Mouse (Mus musculus) testis, adult 2 months (tissue): ENCODE measurements around the gene Gm20441. TPM values are rescaled to one million over a fixed set of nuclear protein-coding genes. Genes with fewer than 3 reads are reported as not detected.

ENCODE experiments used
- H3K27ac ChIP-seq: fragments of 200-500 bp; 2 replicates; pipeline ENCODE4 v1.5.1; 2012; ENCODE audit warnings: low read depth, low read length; ENCODE audit not compliant: control insufficient read depth, insufficient read depth
- H3K27me3 ChIP-seq: fragments of 200-500 bp; 2 replicates; pipeline ENCODE4 v1.6.1; 2012; ENCODE audit warnings: mild to moderate bottlenecking, low read length, moderate library complexity; ENCODE audit not compliant: control insufficient read depth, insufficient read depth
- H3K36me3 ChIP-seq: fragments of 200-500 bp; 2 replicates; pipeline ENCODE4 v1.6.1; 2012; ENCODE audit warnings: mild to moderate bottlenecking, low read length; ENCODE audit not compliant: control insufficient read depth, insufficient read depth
- H3K4me1 ChIP-seq: fragments of 200-500 bp; 2 replicates; pipeline ENCODE4 v1.6.1; 2012; ENCODE audit warnings: low read length; ENCODE audit not compliant: control insufficient read depth, insufficient read depth
- H3K4me3 ChIP-seq: fragments of 200-500 bp; 2 replicates; pipeline ENCODE4 v1.5.1; 2012; ENCODE audit warnings: low read depth, mild to moderate bottlenecking, low read length, moderate library complexity, mixed read lengths; ENCODE audit not compliant: control insufficient read depth
- CTCF ChIP-seq: fragments of 200-500 bp; IDR thresholded peaks from 2 replicates; pipeline ENCODE4 v1.5.1; 2012; ENCODE audit warnings: low read depth, mild to moderate bottlenecking, inconsistent platforms, low read length, moderate library complexity; ENCODE audit not compliant: control insufficient read depth, insufficient read depth, insufficient replicate concordance
- POLR2A ChIP-seq: fragments of 200-500 bp; IDR thresholded peaks from 2 replicates; pipeline ENCODE4 v1.6.1; 2012; ENCODE audit warnings: low read depth, mild to moderate bottlenecking, inconsistent platforms, low read length, moderate library complexity; ENCODE audit not compliant: control insufficient read depth
- polyA plus RNA-seq: library from polyadenylated mRNA; depleted of rRNA; stranded (reverse); fragments of >200 nt; gene quantifications from 2 replicates; pipeline ENCODE4 v1.2.3, GENCODE M21; 2012

Gm20441 gene
- polyA plus RNA-seq, 1 experiment = 0.19 TPM

GRCm38 (mm10) chr10:75764519-75765473, 16.0 kb downstream of the Gm20441 start:
- no peaks in the 10 kb centered on the region for H3K27me3 ChIP-seq
- peak overlapping the region; percentile 82 for H3K4me3 ChIP-seq
- peak overlapping the region; percentile 63 for H3K27ac ChIP-seq
- no peaks in the 10 kb centered on the region for H3K36me3 ChIP-seq
- H3K4me1 ChIP-seq = peaks cover 2% of the 10 kb centered on the region
- TF ChIP-seq POLR2A (no peak), CTCF (peak; percentile 40; the same call in 1 of the 2 replicates)

- Histone ChIP-seq H3K27ac (peak within 1 kb of the TSS; percentile 63), H3K4me3 (peak within 1 kb of the TSS; percentile 82), H3K27me3 (no peaks in the 10 kb centered on the region), H3K36me3 (no peaks in the 10 kb centered on the region), H3K4me1 (peaks cover 2% of the 10 kb centered on the region)
- TF ChIP-seq POLR2A = peak; percentile 91
- no peak for TF ChIP-seq CTCF
These were observed 16.9 kb downstream of the Gm20441 start, which contains the start of gene Cabin1 for GRCm38 (mm10) chr10:75763682-75764518. Gene Cabin1 (minus strand): TSS chr10:75764341.

GRCm38 (mm10) chr10:75762413-75762812, 18.3 kb downstream of the Gm20441 start:
- Histone ChIP-seq H3K27me3 (no peaks in the 10 kb centered on the region), H3K36me3 (no peaks in the 10 kb centered on the region), H3K4me3 (no peak overlapping the region), H3K4me1 (peaks cover 2% of the 10 kb centered on the region), H3K27ac (no peak overlapping the region)
- no peak for TF ChIP-seq CTCF
- no peak for TF ChIP-seq POLR2A

- H3K27ac ChIP-seq = no peak overlapping the region
- H3K36me3 ChIP-seq = no peaks in the 10 kb centered on the region
- peaks cover 2% of the 10 kb centered on the region for H3K4me1 ChIP-seq
- TF ChIP-seq CTCF (no peak), POLR2A (no peak)
- no peaks in the 10 kb centered on the region for H3K27me3 ChIP-seq
- H3K4me3 ChIP-seq = no peak overlapping the region
These were observed 20.4 kb downstream of the Gm20441 start for GRCm38 (mm10) chr10:75760311-75760710.

DNA sequence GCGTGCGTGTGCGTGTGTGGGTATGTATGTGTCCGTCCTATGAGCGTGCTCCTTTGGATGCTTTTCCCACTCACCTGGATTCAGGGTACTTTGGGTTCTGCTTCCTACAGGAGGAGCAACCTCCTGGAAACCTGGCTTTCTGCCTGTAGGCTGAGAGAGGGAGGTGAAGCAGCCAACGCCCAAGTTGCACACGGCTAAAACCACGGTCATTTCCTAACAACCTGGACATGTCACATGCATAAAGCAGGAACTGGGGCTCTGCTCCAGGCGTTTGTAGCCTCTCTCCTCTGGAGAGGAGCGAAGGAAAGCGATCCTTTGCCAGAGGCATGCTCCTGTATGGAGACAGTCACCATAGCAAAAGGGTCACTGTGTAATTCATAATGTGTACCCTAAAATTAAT, 24.0 kb downstream of the Gm20441 start:
- Histone ChIP-seq H3K36me3 (peaks cover 3% of the 10 kb centered on the region), H3K4me3 (no peak overlapping the region), H3K4me1 (no peaks in the 10 kb centered on the region), H3K27ac (no peak overlapping the region), H3K27me3 (no peaks in the 10 kb centered on the region)
- no peak for TF ChIP-seq CTCF
- TF ChIP-seq POLR2A = no peak

DNA sequence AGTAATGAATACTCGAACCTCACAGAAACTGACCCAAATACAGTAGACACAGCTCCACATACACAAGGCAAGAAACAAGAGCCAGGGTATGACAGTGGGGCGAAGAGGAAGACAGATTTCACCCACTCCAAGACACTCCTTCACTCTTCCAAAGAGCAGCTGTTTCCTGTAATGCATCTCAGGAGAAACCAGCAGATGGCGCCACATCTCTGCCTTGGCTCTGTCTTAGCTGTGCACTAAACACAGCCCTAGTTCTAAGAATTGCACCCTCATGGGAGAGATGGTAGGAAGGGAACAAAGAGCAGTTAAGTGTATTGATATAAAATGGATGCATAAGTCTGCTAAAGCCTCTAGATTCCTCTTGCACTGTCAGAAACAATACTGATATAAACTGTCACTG, 36.7 kb downstream of the Gm20441 start:
- Histone ChIP-seq H3K27ac (no peak overlapping the region), H3K4me1 (no peaks in the 10 kb centered on the region), H3K27me3 (no peaks in the 10 kb centered on the region), H3K36me3 (peaks cover 2% of the 10 kb centered on the region), H3K4me3 (no peak overlapping the region)
- peak; percentile 39; the same call in 1 of the 2 replicates for TF ChIP-seq CTCF
- TF ChIP-seq POLR2A = no peak

DNA sequence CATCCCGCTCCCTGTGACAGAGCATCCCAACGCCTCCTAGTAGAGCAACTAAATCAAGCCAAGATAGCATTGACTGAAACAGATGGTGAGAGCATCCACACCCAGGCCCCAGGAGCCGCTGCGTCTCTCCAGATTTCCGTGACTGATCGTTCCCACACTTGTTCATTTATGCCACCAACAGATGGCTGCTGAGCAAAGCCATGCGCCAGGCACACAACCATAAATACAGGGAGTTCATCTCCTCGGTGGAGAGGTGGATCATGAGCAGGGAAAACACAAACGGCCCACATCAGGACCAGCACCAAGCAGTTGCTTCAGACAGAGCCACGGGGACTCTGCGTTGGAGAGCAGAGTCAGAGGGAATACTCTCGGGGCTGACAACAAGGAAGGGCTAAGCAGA, 37.4 kb downstream of the Gm20441 start:
- no peak overlapping the region for H3K27ac ChIP-seq
- no peaks in the 10 kb centered on the region for H3K4me1 ChIP-seq
- TF ChIP-seq CTCF (no peak), POLR2A (no peak)
- H3K36me3 ChIP-seq = peaks cover 2% of the 10 kb centered on the region
- no peak overlapping the region for H3K4me3 ChIP-seq
- no peaks in the 10 kb centered on the region for H3K27me3 ChIP-seq
